Mouse (Mus musculus) stomach, postnatal 0 days (tissue): ENCODE data around the gene Cdk10.

Experiments used
- CTCF ChIP-seq: IDR thresholded peaks from 2 replicates; pipeline ENCODE4 v1.5.1; 2016; ENCODE audit warnings: antibody characterized with exemption, low read depth, mild to moderate bottlenecking, moderate library complexity
- EP300 ChIP-seq: optimal IDR thresholded peaks from 2 replicates; pipeline ENCODE3; 2016; ENCODE audit warnings: antibody characterized with exemption

- TF ChIP-seq CTCF: no peak
- no peak for TF ChIP-seq EP300
These were observed 14.8 kb downstream of the Cdk10 start for GRCm38 (mm10) chr8:123239398-123239797.
